Mouse (Mus musculus) gastrocnemius, postnatal 4 days (tissue): ENCODE data around the gene Mpv17l2. TPM values are rescaled to one million over a fixed set of nuclear protein-coding genes. Genes with fewer than 3 reads are reported as not detected.

Experiments
- DNase-seq, 2 experiments: peaks; one replicate each; pipeline ENCODE4 v3.0.0; 2021 to 2022; ENCODE audit warnings: low spot score in 2 of 2, mixed read lengths in 2 of 2
- total RNA-seq, 2 experiments: library from RNA; stranded (reverse); gene quantifications; 2 replicates each; pipeline ENCODE4 v1.2.3; 2021

Mpv17l2 gene
- total RNA-seq, 2 experiments from 2014 or later, result 27.0 to 27.4 TPM

GRCm38 (mm10) chr8:70768231-70768776 is 7.6 kb upstream of the Mpv17l2 start:
- DNase-seq, result no peak

- no peak for DNase-seq
Observed at GRCm38 (mm10) chr8:70767503-70767902, 6.8 kb upstream of the Mpv17l2 start.

- peak in 1 of 2 experiments; percentile 72 for DNase-seq
Observed at GRCm38 (mm10) chr8:70766571-70767440, 6.1 kb upstream of the Mpv17l2 start.

- DNase-seq, result peak in 1 of 2 experiments; percentile 49
Observed at GRCm38 (mm10) chr8:70765838-70766570, 5.3 kb upstream of the Mpv17l2 start.

GRCm38 (mm10) chr8:70765329-70765728 is 4.6 kb upstream of the Mpv17l2 start:
- no peak for DNase-seq

- no peak for DNase-seq
Observed at GRCm38 (mm10) chr8:70764676-70765075, 3.9 kb upstream of the Mpv17l2 start.

GRCm38 (mm10) chr8:70764026-70764425 is 3.3 kb upstream of the Mpv17l2 start:
- DNase-seq, result no peak

GRCm38 (mm10) chr8:70763354-70763753 is 2.6 kb upstream of the Mpv17l2 start:
- no peak for DNase-seq

GRCm38 (mm10) chr8:70762118-70762517 is 1.4 kb upstream of the Mpv17l2 start:
- no peak for DNase-seq

GRCm38 (mm10) chr8:70760350-70760749 is 396 bp downstream of the Mpv17l2 start:
- DNase-seq, result no peak

- DNase-seq, result peak in 1 of 2 experiments; percentile 14
Observed at GRCm38 (mm10) chr8:70758616-70759561, 1.9 kb downstream of the Mpv17l2 start.

GRCm38 (mm10) chr8:70758308-70758615 is 2.5 kb downstream of the Mpv17l2 start:
- peak in 1 of 2 experiments; percentile 7 for DNase-seq

GRCm38 (mm10) chr8:70757523-70758307 is 3.0 kb downstream of the Mpv17l2 start:
- peak in 1 of 2 experiments; percentile 24 for DNase-seq

- peak in 1 of 2 experiments; percentile 6 for DNase-seq
Observed at GRCm38 (mm10) chr8:70756476-70757040, 4.2 kb downstream of the Mpv17l2 start.

- peak in 1 of 2 experiments; percentile 9 for DNase-seq
Observed at GRCm38 (mm10) chr8:70755661-70756475, 4.9 kb downstream of the Mpv17l2 start.

GRCm38 (mm10) chr8:70754871-70755660 is 5.7 kb downstream of the Mpv17l2 start:
- peak; percentile 46 to 72 for DNase-seq

GRCm38 (mm10) chr8:70754043-70754870 is 6.5 kb downstream of the Mpv17l2 start, which contains the start of gene Rab3a:
Gene Rab3a, plus strand, starts transcription at chr8:70754679.
- peak; percentile 85 to 93 for DNase-seq
